Mouse (Mus musculus): ENCODE data around the gene Sav1. TPM values are rescaled to one million over a fixed set of nuclear protein-coding genes. Genes with fewer than 3 reads are reported as not detected.
A peak's percentile ranks its signal among the peaks of the same experiment; 100 is the strongest.

Gene Sav1
- polyA plus RNA-seq (2014; fragmentation: Nextera tagmentation; extraction: Ambion mirVana): 4.1 and 6.6 TPM in 2 replicates

DNA sequence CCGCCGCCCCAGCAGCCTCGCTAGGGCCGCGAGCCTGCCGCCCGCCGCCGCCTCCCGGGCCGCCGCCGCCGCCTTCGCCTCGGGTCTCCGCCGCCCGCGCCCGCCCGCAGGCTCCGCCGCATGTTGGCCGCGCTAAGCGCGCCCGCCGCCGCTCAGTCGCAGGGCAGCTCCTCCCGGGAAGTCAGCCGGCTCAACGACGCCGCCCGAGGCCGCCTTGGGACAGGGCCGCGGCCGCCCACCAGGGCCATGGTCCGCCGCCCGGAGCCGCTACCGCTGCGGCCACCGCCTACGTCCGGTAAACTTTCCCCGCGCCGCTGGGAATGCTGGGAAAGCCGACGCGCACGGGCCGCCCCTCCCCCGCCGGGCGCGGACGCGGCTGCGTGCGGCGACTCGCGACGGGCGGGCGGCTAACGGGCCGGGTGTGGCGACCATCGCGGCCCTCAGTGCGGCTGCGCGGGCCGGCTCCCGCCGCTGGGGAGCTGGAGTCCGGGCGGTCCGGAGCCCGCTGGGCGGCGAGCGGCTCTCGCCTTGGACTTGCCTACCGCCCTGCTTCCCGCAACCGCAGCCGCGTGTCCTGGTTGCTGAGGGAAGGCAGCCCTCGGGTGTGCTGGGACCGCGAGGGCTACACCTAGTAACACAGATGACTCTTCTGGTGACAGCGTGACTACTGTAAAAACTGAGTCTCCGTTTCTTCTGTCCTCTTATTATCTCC is at the start of gene Sav1:
Gene Sav1 (minus strand): TSS at position 217 of the 712 bp plus-strand sequence.
- Histone ChIP-seq H3K27me3 (replicated peaks; ENCODE audit: control insufficient read depth, insufficient read depth, low read length) (no peaks in the 10 kb centered on the region), H3K4me1 (replicated peaks; ENCODE audit: control insufficient read depth, insufficient read depth, low read length) (peaks cover 9% of the 10 kb centered on the region), H3K4me2 (ENCODE audit: low read length) (peak within 1 kb of the TSS; percentile 63), H3K9ac (ENCODE audit: low read length) (peak within 1 kb of the TSS; percentile 85), H3K36me3 (ENCODE audit: control insufficient read depth, insufficient read depth, low read length) (peaks cover 23% of the 10 kb centered on the region), H3K9me3 (ENCODE audit: control insufficient read depth, low read length) (no peaks in the 10 kb centered on the region), H3K4me3 (ENCODE audit: low read depth, low read length) (peak within 1 kb of the TSS; percentile 88), H3K27ac (ENCODE audit: low read depth) (peak within 1 kb of the TSS; percentile 86)
- peak; percentile 93 for ATAC-seq (replicated peaks; ENCODE audit: low FRiP score, low TSS enrichment, low read depth)
- peak; percentile 87 for DNase-seq (ENCODE audit: low spot score)
- WGBS: under 1% methylated on average over 72 of the region's 102 CpGs

DNA sequence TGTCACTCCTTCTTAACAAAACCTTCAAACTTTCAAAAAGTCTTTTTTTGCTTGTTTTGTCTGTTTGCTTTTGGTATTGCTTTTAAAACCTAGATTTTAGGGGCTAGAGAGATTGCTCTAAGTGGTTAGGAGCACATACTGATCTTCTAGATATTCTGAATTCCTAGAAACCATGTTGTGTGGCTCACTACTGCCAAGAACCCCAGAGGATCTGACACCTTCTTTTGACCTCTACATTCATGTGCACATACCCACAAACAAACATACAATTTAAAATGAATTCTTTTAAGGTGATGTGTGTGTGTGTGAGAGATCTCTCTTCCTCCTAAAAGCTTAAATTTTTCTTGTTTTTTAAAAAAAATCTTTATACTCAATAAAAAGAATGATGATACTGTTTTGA is 39.4 kb upstream of the Sav1 start:
- DNase-seq (ENCODE audit: low spot score): no peak
- Histone ChIP-seq H3K9me3 (ENCODE audit: control insufficient read depth, low read length) (no peaks in the 10 kb centered on the region), H3K4me3 (ENCODE audit: low read depth, low read length) (no peak overlapping the region), H3K4me1 (replicated peaks; ENCODE audit: control insufficient read depth, insufficient read depth, low read length) (no peaks in the 10 kb centered on the region), H3K27ac (ENCODE audit: low read depth) (no peak overlapping the region), H3K36me3 (ENCODE audit: control insufficient read depth, insufficient read depth, low read length) (peaks cover 88% of the 10 kb centered on the region), H3K4me2 (ENCODE audit: low read length) (no peak overlapping the region), H3K9ac (ENCODE audit: low read length) (no peak overlapping the region), H3K27me3 (replicated peaks; ENCODE audit: control insufficient read depth, insufficient read depth, low read length) (no peaks in the 10 kb centered on the region)
- ATAC-seq (replicated peaks; ENCODE audit: low FRiP score, low TSS enrichment, low read depth): no peak

GRCm38 (mm10) chr12:70025431-70025830 is 38.6 kb upstream of the Sav1 start:
- ATAC-seq (replicated peaks; ENCODE audit: low FRiP score, low TSS enrichment, low read depth) (no peak), DNase-seq (ENCODE audit: low spot score) (no peak)
- Histone ChIP-seq H3K27ac (ENCODE audit: low read depth) (no peak overlapping the region), H3K9me3 (ENCODE audit: control insufficient read depth, low read length) (no peaks in the 10 kb centered on the region), H3K36me3 (ENCODE audit: control insufficient read depth, insufficient read depth, low read length) (peaks cover 88% of the 10 kb centered on the region), H3K4me1 (replicated peaks; ENCODE audit: control insufficient read depth, insufficient read depth, low read length) (no peaks in the 10 kb centered on the region), H3K27me3 (replicated peaks; ENCODE audit: control insufficient read depth, insufficient read depth, low read length) (no peaks in the 10 kb centered on the region), H3K4me3 (ENCODE audit: low read depth, low read length) (no peak overlapping the region), H3K4me2 (ENCODE audit: low read length) (no peak overlapping the region), H3K9ac (ENCODE audit: low read length) (no peak overlapping the region)
- WGBS: 91% methylated on average over 6 of the region's 6 CpGs

GRCm38 (mm10) chr12:70023580-70023979 is 36.8 kb upstream of the Sav1 start:
- Histone ChIP-seq H3K36me3 (ENCODE audit: control insufficient read depth, insufficient read depth, low read length) (peaks cover 90% of the 10 kb centered on the region), H3K9ac (ENCODE audit: low read length) (no peak overlapping the region), H3K9me3 (ENCODE audit: control insufficient read depth, low read length) (no peaks in the 10 kb centered on the region), H3K4me1 (replicated peaks; ENCODE audit: control insufficient read depth, insufficient read depth, low read length) (no peaks in the 10 kb centered on the region), H3K4me3 (ENCODE audit: low read depth, low read length) (no peak overlapping the region), H3K4me2 (ENCODE audit: low read length) (no peak overlapping the region), H3K27me3 (replicated peaks; ENCODE audit: control insufficient read depth, insufficient read depth, low read length) (no peaks in the 10 kb centered on the region), H3K27ac (ENCODE audit: low read depth) (no peak overlapping the region)
- WGBS: 82% methylated on average over 4 of the region's 4 CpGs
- no peak for DNase-seq (ENCODE audit: low spot score)
- ATAC-seq (replicated peaks; ENCODE audit: low FRiP score, low TSS enrichment, low read depth): no peak

- DNase-seq (ENCODE audit: low spot score) (no peak), ATAC-seq (replicated peaks; ENCODE audit: low FRiP score, low TSS enrichment, low read depth) (no peak)
- Histone ChIP-seq H3K9me3 (ENCODE audit: control insufficient read depth, low read length) (no peaks in the 10 kb centered on the region), H3K27ac (ENCODE audit: low read depth) (no peak overlapping the region), H3K4me2 (ENCODE audit: low read length) (no peak overlapping the region), H3K4me3 (ENCODE audit: low read depth, low read length) (no peak overlapping the region), H3K9ac (ENCODE audit: low read length) (no peak overlapping the region), H3K4me1 (replicated peaks; ENCODE audit: control insufficient read depth, insufficient read depth, low read length) (no peaks in the 10 kb centered on the region), H3K27me3 (replicated peaks; ENCODE audit: control insufficient read depth, insufficient read depth, low read length) (no peaks in the 10 kb centered on the region), H3K36me3 (ENCODE audit: control insufficient read depth, insufficient read depth, low read length) (peaks cover 76% of the 10 kb centered on the region)
- 74% methylated on average over 4 of the region's 4 CpGs for WGBS
Observed at GRCm38 (mm10) chr12:70018153-70018552, 31.4 kb upstream of the Sav1 start.

GRCm38 (mm10) chr12:70015936-70016335 is 29.1 kb upstream of the Sav1 start:
- Histone ChIP-seq H3K4me3 (ENCODE audit: low read depth, low read length) (no peak overlapping the region), H3K36me3 (ENCODE audit: control insufficient read depth, insufficient read depth, low read length) (peaks cover 64% of the 10 kb centered on the region), H3K4me2 (ENCODE audit: low read length) (no peak overlapping the region), H3K27me3 (replicated peaks; ENCODE audit: control insufficient read depth, insufficient read depth, low read length) (no peaks in the 10 kb centered on the region), H3K9ac (ENCODE audit: low read length) (no peak overlapping the region), H3K4me1 (replicated peaks; ENCODE audit: control insufficient read depth, insufficient read depth, low read length) (no peaks in the 10 kb centered on the region), H3K9me3 (ENCODE audit: control insufficient read depth, low read length) (no peaks in the 10 kb centered on the region), H3K27ac (ENCODE audit: low read depth) (no peak overlapping the region)
- DNase-seq (ENCODE audit: low spot score) (no peak), ATAC-seq (replicated peaks; ENCODE audit: low FRiP score, low TSS enrichment, low read depth) (no peak)
- 62% methylated on average over 4 of the region's 4 CpGs for WGBS

GRCm38 (mm10) chr12:70011681-70012080 is 24.9 kb upstream of the Sav1 start:
- Histone ChIP-seq H3K27me3 (replicated peaks; ENCODE audit: control insufficient read depth, insufficient read depth, low read length) (no peaks in the 10 kb centered on the region), H3K27ac (ENCODE audit: low read depth) (no peak overlapping the region), H3K9me3 (ENCODE audit: control insufficient read depth, low read length) (no peaks in the 10 kb centered on the region), H3K4me1 (replicated peaks; ENCODE audit: control insufficient read depth, insufficient read depth, low read length) (no peaks in the 10 kb centered on the region), H3K36me3 (ENCODE audit: control insufficient read depth, insufficient read depth, low read length) (peaks cover 34% of the 10 kb centered on the region), H3K4me3 (ENCODE audit: low read depth, low read length) (no peak overlapping the region), H3K9ac (ENCODE audit: low read length) (no peak overlapping the region), H3K4me2 (ENCODE audit: low read length) (no peak overlapping the region)
- ATAC-seq (replicated peaks; ENCODE audit: low FRiP score, low TSS enrichment, low read depth) (no peak), DNase-seq (ENCODE audit: low spot score) (no peak)
- WGBS: 79% methylated on average over 5 of the region's 5 CpGs

GRCm38 (mm10) chr12:70010356-70010755 is 23.6 kb upstream of the Sav1 start:
- no peaks in the 10 kb centered on the region for H3K4me1 ChIP-seq (replicated peaks; ENCODE audit: control insufficient read depth, insufficient read depth, low read length)
- peaks cover 28% of the 10 kb centered on the region for H3K36me3 ChIP-seq (ENCODE audit: control insufficient read depth, insufficient read depth, low read length)
- no peak for DNase-seq (ENCODE audit: low spot score)
- WGBS: 98% methylated on average over 4 of the region's 4 CpGs
- no peak overlapping the region for H3K4me2 ChIP-seq (ENCODE audit: low read length)
- H3K9me3 ChIP-seq (ENCODE audit: control insufficient read depth, low read length): no peaks in the 10 kb centered on the region
- no peak overlapping the region for H3K9ac ChIP-seq (ENCODE audit: low read length)
- no peak for ATAC-seq (replicated peaks; ENCODE audit: low FRiP score, low TSS enrichment, low read depth)
- H3K27ac ChIP-seq (ENCODE audit: low read depth): no peak overlapping the region
- H3K27me3 ChIP-seq (replicated peaks; ENCODE audit: control insufficient read depth, insufficient read depth, low read length): no peaks in the 10 kb centered on the region
- no peak overlapping the region for H3K4me3 ChIP-seq (ENCODE audit: low read depth, low read length)

DNA sequence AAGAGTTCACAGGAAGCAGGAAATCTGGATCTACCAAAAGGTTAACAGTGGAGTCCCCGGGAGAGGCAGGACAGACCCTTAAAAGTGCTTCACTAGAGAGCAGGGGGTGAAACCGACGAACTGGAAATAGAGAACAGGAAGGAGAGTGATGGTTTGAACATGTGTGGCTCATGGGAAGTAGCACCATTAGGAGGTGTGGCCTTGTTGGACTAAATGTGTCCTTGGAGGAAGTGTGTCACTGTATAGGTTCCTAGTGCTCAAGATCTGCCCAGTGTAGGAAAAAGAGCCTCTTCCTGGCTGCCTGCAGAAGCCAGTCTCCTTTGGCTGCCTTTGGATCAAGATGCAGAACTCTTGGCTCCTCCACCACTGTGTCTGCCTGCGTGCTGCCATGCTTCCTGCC is 18.3 kb upstream of the Sav1 start:
- Histone ChIP-seq H3K9ac (ENCODE audit: low read length) (no peak overlapping the region), H3K9me3 (ENCODE audit: control insufficient read depth, low read length) (no peaks in the 10 kb centered on the region), H3K27ac (ENCODE audit: low read depth) (no peak overlapping the region), H3K27me3 (replicated peaks; ENCODE audit: control insufficient read depth, insufficient read depth, low read length) (no peaks in the 10 kb centered on the region), H3K4me2 (ENCODE audit: low read length) (no peak overlapping the region), H3K36me3 (ENCODE audit: control insufficient read depth, insufficient read depth, low read length) (no peaks in the 10 kb centered on the region), H3K4me1 (replicated peaks; ENCODE audit: control insufficient read depth, insufficient read depth, low read length) (no peaks in the 10 kb centered on the region), H3K4me3 (ENCODE audit: low read depth, low read length) (no peak overlapping the region)
- 84% methylated on average over 4 of the region's 4 CpGs for WGBS
- ATAC-seq (replicated peaks; ENCODE audit: low FRiP score, low TSS enrichment, low read depth): no peak
- DNase-seq (ENCODE audit: low spot score): no peak

Measured in intestine, embryonic 14.5 days (tissue).